Mouse (Mus musculus): ENCODE measurements at regions not wholly inside any gene's neighbourhood (a gene's known extent, or its start where the extent isn't known, plus 50 kb on each side); places are given as distances from the start of the nearest gene placed in this dataset.

DNA sequence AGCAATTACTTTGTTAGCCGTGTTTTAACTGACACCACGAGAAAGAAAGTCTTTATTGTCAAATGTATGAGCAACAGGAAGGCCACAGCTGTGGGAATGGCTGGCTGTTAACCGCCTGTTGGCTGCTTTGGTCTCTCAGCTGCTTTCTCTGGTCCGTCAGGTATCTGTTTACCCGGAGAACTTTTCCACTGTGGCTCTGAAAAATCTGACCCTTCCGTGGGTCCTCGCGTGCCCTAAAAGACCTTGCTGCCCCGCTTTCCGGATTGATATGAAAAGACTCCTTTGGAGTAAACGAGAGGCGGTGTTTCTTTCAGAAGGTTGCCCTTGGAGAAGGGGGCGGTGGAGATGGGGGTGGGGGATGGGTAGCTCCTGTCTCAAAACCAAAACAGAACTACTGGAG, 75.9 kb downstream of the Sox14 start:
- DNase-seq (ENCODE audit: low read depth, low spot score): peak; percentile 18

GRCm38 (mm10) chr9:99799387-99800021, 76.5 kb downstream of the Sox14 start:
- DNase-seq (ENCODE audit: low read depth, low spot score): peak; percentile 59

DNA sequence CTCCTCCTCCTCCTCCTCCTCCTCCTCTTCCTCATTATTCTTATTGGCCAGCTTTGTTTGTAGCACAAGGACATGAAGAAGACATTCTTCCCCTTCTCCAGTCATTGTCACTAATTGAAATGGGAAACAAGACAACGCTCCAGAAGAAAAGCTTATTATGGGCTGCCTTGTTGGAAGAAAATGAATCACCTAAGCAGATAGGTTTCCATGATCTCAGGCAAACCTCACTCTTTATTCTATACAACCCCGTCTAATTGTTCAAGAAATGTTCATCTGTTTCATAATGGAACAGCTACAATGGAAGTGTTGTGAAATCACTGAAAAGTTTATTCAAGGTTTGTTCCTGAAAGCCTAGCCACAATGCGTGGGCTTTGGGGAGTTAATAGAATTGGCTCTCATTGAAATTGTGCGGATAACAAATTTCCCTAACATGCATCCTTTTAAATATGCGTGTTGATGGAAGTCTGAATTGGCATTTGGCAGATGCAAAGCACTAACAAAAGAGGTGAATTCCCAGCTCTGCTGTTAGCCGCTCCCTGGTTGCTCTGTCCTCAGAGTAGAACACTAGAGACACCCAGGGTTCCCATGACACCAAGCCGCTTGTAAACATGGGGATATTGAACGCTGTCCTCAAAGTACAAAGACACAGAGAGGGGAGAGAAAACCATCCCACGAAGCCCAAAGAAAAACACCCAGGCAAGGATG, 78.8 kb downstream of the Sox14 start:
- peak; percentile 24 for DNase-seq (ENCODE audit: low read depth, low spot score)

DNA sequence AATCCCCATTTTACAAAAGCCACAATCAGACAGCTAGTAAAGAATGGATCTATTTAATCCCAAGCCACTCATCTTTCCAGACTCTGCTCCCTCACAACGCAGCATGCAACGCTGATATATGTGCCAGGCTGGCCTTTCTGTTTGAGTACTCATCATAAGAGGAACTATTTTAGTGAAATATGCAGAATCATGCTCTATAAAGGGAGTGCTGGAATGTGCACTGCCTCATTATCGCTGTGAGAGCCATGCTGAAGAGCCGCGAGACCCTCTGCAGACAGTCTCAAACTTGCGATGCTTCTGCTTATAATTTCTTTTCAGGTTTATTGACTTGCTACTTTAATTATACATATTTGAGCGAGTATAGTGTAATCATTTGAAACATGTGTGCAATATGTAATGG, 75.6 kb upstream of the Cldn18 start:
- no peak for DNase-seq (ENCODE audit: low read depth, low spot score)

- no peak for DNase-seq (ENCODE audit: low read depth, low spot score)
Measured at GRCm38 (mm10) chr9:99786864-99787263, 69.8 kb upstream of the Cldn18 start.

DNA sequence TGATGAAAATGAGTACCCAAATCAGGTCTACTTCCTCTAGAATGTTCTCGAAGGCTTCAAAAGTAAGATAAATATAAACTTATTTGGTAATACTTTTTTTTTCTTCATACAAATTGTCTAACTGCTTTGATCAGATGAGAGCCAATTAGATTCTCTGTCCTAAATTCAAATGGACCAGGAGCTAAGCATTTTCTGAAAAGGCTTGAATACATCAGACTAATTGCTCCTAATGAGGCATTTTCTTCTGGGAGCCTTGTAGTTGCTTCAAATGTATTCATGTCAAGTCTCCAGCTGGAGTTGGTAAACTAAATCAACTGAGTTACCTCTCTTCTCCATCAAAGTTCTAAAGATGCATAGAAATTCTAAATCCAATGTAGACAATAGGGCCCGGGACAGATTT, 66.1 kb upstream of the Cldn18 start:
- DNase-seq (ENCODE audit: low read depth, low spot score): no peak

DNA sequence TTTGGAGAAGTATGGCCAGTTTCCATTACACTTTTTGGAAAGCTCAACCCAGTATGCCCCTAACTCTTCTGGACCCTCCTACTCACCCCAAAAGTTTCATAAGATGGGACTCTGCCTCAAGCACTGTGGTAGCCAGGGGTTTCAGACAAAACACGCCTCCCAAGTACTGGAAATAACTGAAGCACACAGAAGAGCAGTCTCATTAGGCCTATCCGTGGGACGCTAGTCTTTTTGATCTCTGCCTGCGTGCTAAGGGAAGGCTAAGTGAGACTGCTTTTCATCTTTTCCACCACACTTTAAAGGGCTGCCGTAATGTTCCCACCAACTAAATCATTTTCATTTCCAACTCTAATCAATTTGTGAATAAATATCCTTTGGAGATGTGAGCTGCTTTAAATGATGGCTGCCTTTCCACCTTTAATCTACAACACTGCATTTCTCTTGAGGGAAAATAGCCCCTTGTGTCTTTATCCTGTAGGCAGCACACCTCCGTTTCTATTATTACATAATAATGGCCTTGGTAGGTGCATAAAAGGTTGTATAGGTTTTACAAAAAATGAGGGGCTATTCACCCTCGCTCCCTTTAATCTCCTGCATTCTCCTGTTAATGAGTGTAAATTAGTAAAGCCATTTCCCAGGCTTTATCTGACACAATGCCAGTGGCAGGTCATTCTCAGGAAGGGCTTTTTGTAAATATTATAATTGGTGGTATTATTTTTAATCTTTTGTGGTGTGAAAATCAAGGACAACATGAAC, 65.5 kb upstream of the Cldn18 start:
- no peak for DNase-seq (ENCODE audit: low read depth, low spot score)

DNA sequence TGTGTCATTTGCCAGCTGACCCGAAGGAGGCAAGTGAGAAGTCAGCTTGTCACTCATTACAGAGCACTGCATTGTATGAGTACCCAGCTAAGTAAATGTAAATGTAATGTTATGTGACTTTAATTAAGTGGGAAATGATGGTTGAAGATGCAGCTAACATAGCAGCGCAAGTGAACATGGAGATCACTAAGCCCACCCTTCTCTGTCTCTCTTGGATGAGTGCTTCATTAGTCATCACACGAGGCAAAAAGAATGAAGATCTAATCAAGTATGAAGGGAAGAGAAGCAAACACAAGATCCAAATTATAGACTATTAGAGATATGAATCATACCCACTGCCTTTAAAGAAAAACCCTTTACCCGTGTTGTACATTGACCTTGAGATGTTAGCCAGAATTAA, 61.8 kb upstream of the Cldn18 start:
- DNase-seq (ENCODE audit: low read depth, low spot score): no peak

- peak; percentile 6 for DNase-seq (ENCODE audit: low read depth, low spot score)
Measured at GRCm38 (mm10) chr9:99770696-99771095, 53.6 kb upstream of the Cldn18 start.
